Mouse (Mus musculus): ENCODE results near the gene Exoc6. TPM values are rescaled to one million over a fixed set of nuclear protein-coding genes. Genes with fewer than 3 reads are reported as not detected.

The Exoc6 gene
- polyA plus RNA-seq, 2 experiments: 17.3 to 31.6 TPM

DNA sequence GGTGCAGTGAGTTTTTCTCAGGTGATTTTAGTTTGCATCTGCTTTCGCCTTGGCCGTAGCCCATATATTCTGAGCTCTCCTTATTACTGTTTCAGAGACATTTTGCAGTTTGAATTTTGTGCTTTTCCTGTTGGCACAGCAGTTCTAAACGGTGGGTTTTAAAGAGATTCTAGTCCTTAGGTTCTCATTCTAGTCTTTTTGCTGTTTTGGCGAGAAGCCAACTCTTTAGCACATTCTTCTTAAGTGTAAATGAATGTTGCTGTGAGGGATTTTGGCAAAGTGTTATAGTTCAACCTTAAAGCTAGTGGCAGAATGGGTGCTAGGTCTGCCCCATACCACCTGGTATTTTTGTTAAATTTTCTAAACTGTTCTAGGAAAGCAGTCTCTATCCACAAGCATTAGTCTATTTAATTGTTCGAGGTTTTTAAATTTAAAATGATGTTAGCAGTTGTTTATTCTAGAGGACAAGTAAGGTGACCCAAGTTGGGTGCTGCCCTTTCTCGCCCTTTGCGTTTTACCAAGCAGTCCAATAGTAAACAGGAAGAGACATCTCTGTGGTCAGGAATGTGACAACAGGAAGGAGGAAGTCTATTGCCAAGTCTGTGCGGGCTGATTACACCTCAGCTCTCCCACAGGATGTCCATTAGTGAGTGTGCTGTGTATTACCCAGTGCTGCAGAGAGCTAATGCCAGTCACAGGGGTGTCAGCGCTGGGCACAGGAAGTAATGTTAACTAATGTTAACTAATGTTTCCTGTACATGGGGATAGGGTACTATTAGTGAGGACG lies 11.1 kb downstream of the Exoc6 start:
- Histone ChIP-seq H3K9ac (replicated peaks) (no peak overlapping the region; the same call in none of the 2 replicates), H3K27ac (peak overlapping the region; percentile 55)
- DNase-seq (ENCODE audit: low read depth in 3 of 3, low spot score in 3 of 3): no peak

DNA sequence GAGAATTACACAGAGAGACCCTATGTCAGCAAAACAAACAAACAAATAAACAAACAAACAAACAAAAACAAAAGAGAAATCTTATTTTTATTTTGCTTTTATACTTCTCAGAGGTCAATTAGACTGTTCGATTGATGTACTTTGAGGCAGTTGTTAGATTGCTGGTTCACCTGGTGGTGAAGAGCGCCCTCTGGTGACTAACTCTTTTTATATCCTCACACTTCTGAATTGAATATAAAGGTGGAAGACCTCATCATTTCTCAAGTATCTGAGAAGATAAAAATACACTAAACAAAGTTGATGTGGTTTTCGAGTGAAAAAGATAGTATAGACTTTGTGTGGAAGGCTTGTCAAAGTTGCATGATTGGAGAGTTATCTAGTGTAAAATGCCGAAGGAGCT lies 13.5 kb downstream of the Exoc6 start:
- TF ChIP-seq EP300 (IDR thresholded peaks at IDR 0.05; ENCODE audit: low read depth) (no peak), CTCF (IDR thresholded peaks at IDR 0.05; ENCODE audit: low read depth) (peak; percentile 79)
- Histone ChIP-seq H3K9ac (replicated peaks) (no peak overlapping the region), H3K4me1 (replicated peaks; ENCODE audit: control insufficient read depth in 2 of 2, insufficient read depth in 2 of 2, low read length in 1 of 2) (peaks cover 34 to 39% of the 10 kb centered on the region in 2 experiments), H3K9me3 (ENCODE audit: control insufficient read depth, low read length) (no peaks in the 10 kb centered on the region), H3K27me3 (ENCODE audit: control insufficient read depth, insufficient read depth, low read length) (no peaks in the 10 kb centered on the region), H3K4me2 (ENCODE audit: low read depth) (no peak overlapping the region), H3K4me3 (ENCODE audit: insufficient read depth in 1 of 2, low read depth in 2 of 2, low read length in 2 of 2) (no peak overlapping the region), H3K36me3 (replicated peaks; ENCODE audit: control insufficient read depth, insufficient read depth, low read depth) (no peaks in the 10 kb centered on the region), H3K27ac (no peak overlapping the region)
- ATAC-seq (ENCODE audit: insufficient read depth): no peak
- 18% methylated on average over 4 of the region's 4 CpGs for WGBS (ENCODE audit: insufficient replicate concordance)
- DNase-seq (ENCODE audit: low read depth in 3 of 3, low spot score in 3 of 3): peak; percentile 56 to 68 (median 65)

More for the DNA sequence above, 11.1 kb downstream of the Exoc6 start:
- no peak overlapping the region for H3K4me3 ChIP-seq (ENCODE audit: insufficient read depth in 1 of 2, low read depth in 2 of 2, low read length in 2 of 2)
- H3K9me3 ChIP-seq (ENCODE audit: control insufficient read depth, low read length): no peaks in the 10 kb centered on the region
- WGBS (ENCODE audit: insufficient replicate concordance): 23% methylated on average over 10 of the region's 10 CpGs
- H3K36me3 ChIP-seq (replicated peaks; ENCODE audit: control insufficient read depth, insufficient read depth, low read depth): no peaks in the 10 kb centered on the region
- H3K4me1 ChIP-seq (replicated peaks; ENCODE audit: control insufficient read depth in 2 of 2, insufficient read depth in 2 of 2, low read length in 1 of 2): peaks cover 52 to 57% of the 10 kb centered on the region in 2 experiments
- peak overlapping the region; percentile 42 for H3K4me2 ChIP-seq (ENCODE audit: low read depth)
- peak; percentile 69 for ATAC-seq (ENCODE audit: insufficient read depth)
- no peaks in the 10 kb centered on the region for H3K27me3 ChIP-seq (ENCODE audit: control insufficient read depth, insufficient read depth, low read length)
- TF ChIP-seq CTCF (IDR thresholded peaks at IDR 0.05; ENCODE audit: low read depth) (no peak), EP300 (IDR thresholded peaks at IDR 0.05; ENCODE audit: low read depth) (peak; percentile 53; the same call in 1 of the 2 replicates)

DNA sequence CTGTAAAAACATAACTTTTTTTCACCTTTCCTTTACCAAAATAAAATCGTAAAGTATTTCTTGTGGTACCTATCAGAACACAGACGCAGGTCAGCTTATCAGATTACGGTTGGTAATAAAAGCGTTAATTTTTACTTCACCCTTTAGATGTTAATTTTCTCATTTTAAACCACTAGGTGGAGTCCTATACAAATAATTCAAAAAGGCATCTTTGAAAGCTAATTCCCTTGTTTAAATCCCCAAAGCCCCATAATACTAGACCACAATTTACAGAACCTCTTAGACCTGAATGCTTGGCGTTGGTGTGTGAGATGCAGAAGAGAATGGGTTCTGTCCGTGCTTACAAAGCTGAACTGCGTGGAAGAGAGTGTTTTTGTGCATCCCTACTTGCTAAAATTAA lies 15.6 kb downstream of the Exoc6 start:
- DNase-seq (ENCODE audit: low read depth in 3 of 3, low spot score in 3 of 3) (no peak), ATAC-seq (ENCODE audit: insufficient read depth) (no peak)
- H3K9me3 ChIP-seq (ENCODE audit: control insufficient read depth, low read length): no peaks in the 10 kb centered on the region
- H3K36me3 ChIP-seq (replicated peaks; ENCODE audit: control insufficient read depth, insufficient read depth, low read depth): no peaks in the 10 kb centered on the region
- TF ChIP-seq CTCF (IDR thresholded peaks at IDR 0.05; ENCODE audit: low read depth) (no peak), EP300 (IDR thresholded peaks at IDR 0.05; ENCODE audit: low read depth) (0 out of 2 replicates have a peak, but pooled peaks have one; percentile 13)
- H3K27me3 ChIP-seq (ENCODE audit: control insufficient read depth, insufficient read depth, low read length): no peaks in the 10 kb centered on the region
- WGBS (ENCODE audit: insufficient replicate concordance): 43% methylated on average over 7 of the region's 7 CpGs
- H3K27ac ChIP-seq: no peak overlapping the region
- H3K4me3 ChIP-seq (ENCODE audit: insufficient read depth in 1 of 2, low read depth in 2 of 2, low read length in 2 of 2): no peak overlapping the region
- H3K9ac ChIP-seq (replicated peaks): no peak overlapping the region
- H3K4me1 ChIP-seq (replicated peaks; ENCODE audit: control insufficient read depth in 2 of 2, insufficient read depth in 2 of 2, low read length in 1 of 2): peaks cover 15 to 20% of the 10 kb centered on the region in 2 experiments
- no peak overlapping the region for H3K4me2 ChIP-seq (ENCODE audit: low read depth)

DNA sequence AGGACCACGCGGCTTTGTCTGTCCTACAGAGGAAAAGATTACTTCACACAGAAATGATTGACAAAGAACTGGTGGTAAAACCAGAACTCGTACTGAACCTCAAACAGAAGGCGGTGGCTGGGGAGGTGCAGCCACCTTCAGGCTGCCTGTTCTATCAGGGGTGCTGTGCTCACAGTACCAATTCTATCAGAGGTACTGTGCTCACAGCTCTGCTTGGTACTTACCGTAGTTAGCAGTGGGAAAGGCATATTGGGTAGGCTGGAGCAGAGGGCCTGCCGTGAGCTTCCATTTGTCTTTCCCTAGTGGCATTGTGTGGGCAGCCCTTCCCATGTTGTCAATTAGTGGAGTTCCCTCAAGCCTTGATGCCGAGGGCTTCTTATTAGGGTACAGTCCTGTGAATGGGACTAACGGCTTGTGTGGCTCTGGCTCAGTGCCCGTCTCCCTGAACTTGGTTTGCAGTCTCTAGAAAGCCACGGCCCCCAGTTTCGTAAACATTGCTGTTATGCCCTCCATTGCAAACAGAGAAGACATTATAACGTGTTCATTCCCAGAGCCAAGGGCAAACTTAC lies 19.1 kb downstream of the Exoc6 start:
- Histone ChIP-seq H3K9me3 (ENCODE audit: control insufficient read depth, low read length) (no peaks in the 10 kb centered on the region), H3K36me3 (replicated peaks; ENCODE audit: control insufficient read depth, insufficient read depth, low read depth) (peaks cover 7% of the 10 kb centered on the region), H3K4me2 (ENCODE audit: low read depth) (no peak overlapping the region), H3K27me3 (ENCODE audit: control insufficient read depth, insufficient read depth, low read length) (no peaks in the 10 kb centered on the region), H3K27ac (no peak overlapping the region), H3K4me1 (replicated peaks; ENCODE audit: control insufficient read depth in 2 of 2, insufficient read depth in 2 of 2, low read length in 1 of 2) (peaks cover 0 to 2% of the 10 kb centered on the region in 2 experiments; a peak in 1 of 4 replicates), H3K4me3 (ENCODE audit: insufficient read depth in 1 of 2, low read depth in 2 of 2, low read length in 2 of 2) (no peak overlapping the region), H3K9ac (replicated peaks) (no peak overlapping the region)
- no peak for TF ChIP-seq CTCF (IDR thresholded peaks at IDR 0.05; ENCODE audit: low read depth)
- no peak for TF ChIP-seq EP300 (IDR thresholded peaks at IDR 0.05; ENCODE audit: low read depth)
- no peak for ATAC-seq (ENCODE audit: insufficient read depth)
- WGBS (ENCODE audit: insufficient replicate concordance): 78% methylated on average over 12 of the region's 12 CpGs
- DNase-seq (ENCODE audit: low read depth in 3 of 3, low spot score in 3 of 3): no peak
